Mouse (Mus musculus) lung, embryonic 15.5 days (tissue): ENCODE results near the gene Wwp2. TPM values are rescaled to one million over a fixed set of nuclear protein-coding genes. Genes with fewer than 3 reads are reported as not detected.
A peak's percentile ranks its signal among the peaks of the same experiment; 100 is the strongest.

ENCODE experiments used
- ATAC-seq: fragments of 200-750 bp; cut with Nextera tagmentation; 2 replicates; pipeline ENCODE4 v1.8.0; 2017; ENCODE audit warnings: moderate number of reproducible peaks, borderline replicate concordance; ENCODE audit not compliant: low FRiP score, low TSS enrichment; ENCODE audit errors: extremely low read depth
- H3K27ac ChIP-seq: fragments of 300-500 bp; sonication (generic); 2 replicates; pipeline ENCODE4 v1.5.1; 2015; ENCODE audit warnings: moderate library complexity, mild to moderate bottlenecking, inconsistent platforms
- H3K27me3 ChIP-seq: fragments of 300-500 bp; sonication (generic); 2 replicates; pipeline ENCODE4 v1.6.1; 2015; ENCODE audit warnings: inconsistent platforms
- H3K36me3 ChIP-seq: fragments of 300-500 bp; sonication (generic); 2 replicates; pipeline ENCODE4 v1.6.1; 2015; ENCODE audit warnings: inconsistent platforms
- H3K4me1 ChIP-seq: fragments of 300-500 bp; sonication (generic); 2 replicates; pipeline ENCODE4 v1.6.1; 2015; ENCODE audit warnings: inconsistent platforms
- H3K4me2 ChIP-seq: fragments of 300-500 bp; sonication (generic); 2 replicates; pipeline ENCODE4 v1.6.1; 2015; ENCODE audit warnings: inconsistent platforms, mild to moderate bottlenecking, moderate library complexity
- H3K4me3 ChIP-seq: fragments of 300-500 bp; sonication (generic); 2 replicates; pipeline ENCODE4 v1.5.1; 2015; ENCODE audit warnings: mild to moderate bottlenecking, inconsistent platforms
- H3K9ac ChIP-seq: fragments of 300-500 bp; sonication (generic); 2 replicates; pipeline ENCODE4 v1.6.1; 2015; ENCODE audit warnings: inconsistent platforms
- H3K9me3 ChIP-seq: fragments of 300-500 bp; sonication (generic); 2 replicates; pipeline ENCODE4 v1.6.1; 2016; ENCODE audit warnings: inconsistent platforms
- WGBS: fragments of 180-500 bp; shearing (Covaris S2); methylation state at CpG from one replicate; pipeline ENCODE4 v1.1.7; 2015; 5-methylcytosine and 5-hydroxymethylcytosine counted together
- polyA plus RNA-seq: library from polyadenylated mRNA; unstranded; fragments of >200 nt; fragmentation: Nextera tagmentation; extraction: Ambion mirVana; gene quantifications from 2 replicates; pipeline ENCODE4 v1.2.1, GENCODE M21; 2015

The Wwp2 gene
- polyA plus RNA-seq, 1 experiment from 2014 or later = 54.0 TPM

DNA sequence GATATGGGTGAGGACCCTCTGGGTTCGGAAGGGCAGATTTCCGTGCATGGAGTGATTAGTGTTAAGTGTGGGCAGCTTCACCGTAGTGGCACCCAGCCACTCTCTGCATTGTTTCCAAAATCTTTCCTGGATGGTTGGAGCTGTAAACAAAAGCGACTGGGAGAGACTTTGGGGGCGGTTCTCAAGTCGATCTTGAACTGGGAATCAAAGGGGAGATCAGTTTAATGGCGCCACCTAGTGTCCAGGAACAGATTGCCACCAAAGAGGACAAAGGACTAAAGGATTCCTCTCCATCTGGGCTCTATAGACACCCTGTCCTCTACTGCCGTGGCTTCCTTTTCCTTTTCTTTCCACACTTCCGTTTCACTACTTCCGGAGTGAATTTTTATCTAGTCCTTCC lies 140.5 kb downstream of the Wwp2 start:
- Histone ChIP-seq H3K9ac (no peak overlapping the region), H3K4me2 (peak overlapping the region; percentile 44), H3K27me3 (no peaks in the 10 kb centered on the region), H3K9me3 (no peaks in the 10 kb centered on the region), H3K27ac (peak overlapping the region; percentile 10; the same call in 1 of the 2 replicates), H3K4me3 (peak overlapping the region; percentile 8; the same call in 1 of the 2 replicates), H3K36me3 (peaks cover 35% of the 10 kb centered on the region), H3K4me1 (0 out of 2 replicates have a peak, but pooled peaks cover 5% of the 10 kb centered on the region)
- ATAC-seq = peak; percentile 57; the same call in 1 of the 2 replicates
- 5% methylated on average over 10 of the region's 10 CpGs for WGBS

DNA sequence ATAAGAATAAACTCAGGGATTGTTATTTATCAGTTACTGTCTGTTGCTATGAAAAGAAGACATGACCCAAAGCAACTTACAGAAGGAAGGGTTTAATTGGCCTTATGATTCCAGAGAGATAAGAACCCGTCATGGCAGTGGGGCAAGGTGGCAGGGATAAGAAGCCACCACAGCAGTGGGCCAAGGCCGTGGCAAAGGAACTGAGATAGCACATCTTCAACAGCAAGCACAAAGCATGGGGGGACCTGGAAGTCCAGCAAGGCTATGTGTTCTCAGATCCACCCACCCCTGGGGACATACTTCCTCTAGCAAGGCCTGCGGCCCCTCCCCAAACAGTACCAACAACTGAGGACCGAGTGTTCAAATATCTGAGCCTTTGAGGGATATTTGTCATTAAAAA lies 141.5 kb downstream of the Wwp2 start:
- H3K4me2 ChIP-seq = no peak overlapping the region
- H3K9me3 ChIP-seq = no peaks in the 10 kb centered on the region
- peaks cover 45% of the 10 kb centered on the region for H3K36me3 ChIP-seq
- H3K9ac ChIP-seq = no peak overlapping the region
- H3K27ac ChIP-seq = no peak overlapping the region
- H3K4me3 ChIP-seq = no peak overlapping the region
- no peaks in the 10 kb centered on the region for H3K27me3 ChIP-seq
- WGBS = 75% methylated on average over 4 of the region's 4 CpGs
- ATAC-seq = no peak
- 0 out of 2 replicates have a peak, but pooled peaks cover 5% of the 10 kb centered on the region for H3K4me1 ChIP-seq

- no peaks in the 10 kb centered on the region for H3K9me3 ChIP-seq
- ATAC-seq = no peak
Observed at GRCm38 (mm10) chr8:107578132-107578531, 142.0 kb downstream of the Wwp2 start.

GRCm38 (mm10) chr8:107578541-107578940 lies 142.4 kb downstream of the Wwp2 start:
- no peak overlapping the region for H3K9ac ChIP-seq
- WGBS = 80% methylated on average over 8 of the region's 8 CpGs
- no peak for ATAC-seq
- H3K4me2 ChIP-seq = no peak overlapping the region
- H3K36me3 ChIP-seq = peaks cover 54% of the 10 kb centered on the region
- no peaks in the 10 kb centered on the region for H3K27me3 ChIP-seq
- H3K9me3 ChIP-seq = no peaks in the 10 kb centered on the region
- no peak overlapping the region for H3K4me3 ChIP-seq
- H3K27ac ChIP-seq = no peak overlapping the region
- H3K4me1 ChIP-seq = 0 out of 2 replicates have a peak, but pooled peaks cover 5% of the 10 kb centered on the region

More at GRCm38 (mm10) chr8:107578132-107578531, 142.0 kb downstream of the Wwp2 start:
- Histone ChIP-seq H3K27ac (no peak overlapping the region), H3K4me3 (no peak overlapping the region), H3K36me3 (peaks cover 50% of the 10 kb centered on the region), H3K4me1 (0 out of 2 replicates have a peak, but pooled peaks cover 5% of the 10 kb centered on the region), H3K27me3 (no peaks in the 10 kb centered on the region), H3K9ac (no peak overlapping the region), H3K4me2 (no peak overlapping the region)
- WGBS = 86% methylated on average over 8 of the region's 8 CpGs

- Histone ChIP-seq H3K9ac (no peak overlapping the region), H3K27me3 (no peaks in the 10 kb centered on the region), H3K4me3 (no peak overlapping the region), H3K4me1 (peaks cover 6% of the 10 kb centered on the region), H3K4me2 (no peak overlapping the region), H3K36me3 (peaks cover 74% of the 10 kb centered on the region), H3K9me3 (no peaks in the 10 kb centered on the region), H3K27ac (no peak overlapping the region)
- ATAC-seq = no peak
- 92% methylated on average over 13 of the region's 13 CpGs for WGBS
Observed at GRCm38 (mm10) chr8:107580879-107581278, 144.7 kb downstream of the Wwp2 start.

DNA sequence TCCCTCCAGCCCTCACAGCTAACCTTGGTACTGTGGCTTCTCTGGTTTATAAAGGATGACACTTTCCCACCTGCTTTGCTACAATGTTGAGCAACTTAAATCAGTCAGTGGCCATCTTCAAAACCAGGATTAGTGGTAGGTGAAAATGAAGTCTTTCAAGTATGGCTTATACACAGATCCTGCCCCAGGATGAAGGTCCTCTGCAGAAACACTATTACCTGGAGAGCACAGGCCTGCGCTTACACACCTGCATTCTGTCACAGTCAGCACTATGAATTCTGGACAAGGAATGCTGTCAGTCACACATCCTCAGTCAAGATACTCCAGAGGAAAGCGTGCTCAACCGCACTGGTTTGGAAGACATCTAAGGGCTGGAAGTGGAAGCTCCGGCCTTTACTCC lies 145.4 kb downstream of the Wwp2 start:
- peaks cover 77% of the 10 kb centered on the region for H3K36me3 ChIP-seq
- ATAC-seq = no peak

DNA sequence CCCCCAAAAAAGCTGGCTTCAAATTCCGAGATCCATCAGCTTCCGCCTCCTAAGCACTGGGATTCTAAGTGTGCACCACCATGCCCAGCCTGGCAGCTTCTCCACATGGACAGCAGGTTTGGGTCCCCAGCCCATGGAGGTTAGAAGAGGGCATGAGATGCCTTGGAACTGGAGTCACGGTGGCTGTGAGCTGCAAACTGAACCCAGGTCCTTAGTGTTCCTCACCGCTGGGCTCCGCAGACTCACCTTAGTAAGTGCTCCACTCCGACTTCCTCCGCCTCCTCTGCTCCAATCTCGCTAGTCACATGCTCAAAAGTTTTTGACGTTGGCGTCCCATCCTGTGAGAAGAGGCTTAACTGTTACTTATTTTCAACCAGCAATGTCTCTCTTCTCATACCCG lies 146.0 kb downstream of the Wwp2 start:
- WGBS = 88% methylated on average over 11 of the region's 11 CpGs
- Histone ChIP-seq H3K27ac (no peak overlapping the region), H3K4me2 (no peak overlapping the region), H3K9me3 (no peaks in the 10 kb centered on the region), H3K9ac (no peak overlapping the region), H3K36me3 (peaks cover 77% of the 10 kb centered on the region), H3K27me3 (no peaks in the 10 kb centered on the region), H3K4me1 (peaks cover 13% of the 10 kb centered on the region), H3K4me3 (no peak overlapping the region)
- ATAC-seq = no peak

More for the DNA sequence above, 145.4 kb downstream of the Wwp2 start:
- H3K9me3 ChIP-seq = no peaks in the 10 kb centered on the region
- WGBS = 93% methylated on average over 4 of the region's 4 CpGs
- H3K4me1 ChIP-seq = peaks cover 8% of the 10 kb centered on the region
- H3K4me3 ChIP-seq = no peak overlapping the region
- H3K27me3 ChIP-seq = no peaks in the 10 kb centered on the region
- H3K27ac ChIP-seq = no peak overlapping the region
- H3K4me2 ChIP-seq = no peak overlapping the region
- no peak overlapping the region for H3K9ac ChIP-seq

- under 1% methylated on average over 17 of the region's 17 CpGs for WGBS
- H3K4me2 ChIP-seq = peak overlapping the region; percentile 67
- no peaks in the 10 kb centered on the region for H3K27me3 ChIP-seq
- H3K9me3 ChIP-seq = no peaks in the 10 kb centered on the region
- H3K27ac ChIP-seq = peak overlapping the region; percentile 77
- peaks cover 16% of the 10 kb centered on the region for H3K4me1 ChIP-seq
- H3K4me3 ChIP-seq = peak overlapping the region; percentile 83
- no peak for ATAC-seq
- H3K9ac ChIP-seq = peak overlapping the region; percentile 74
- H3K36me3 ChIP-seq = peaks cover 34% of the 10 kb centered on the region
Observed at GRCm38 (mm10) chr8:107587429-107587994, 151.3 kb downstream of the Wwp2 start.

DNA sequence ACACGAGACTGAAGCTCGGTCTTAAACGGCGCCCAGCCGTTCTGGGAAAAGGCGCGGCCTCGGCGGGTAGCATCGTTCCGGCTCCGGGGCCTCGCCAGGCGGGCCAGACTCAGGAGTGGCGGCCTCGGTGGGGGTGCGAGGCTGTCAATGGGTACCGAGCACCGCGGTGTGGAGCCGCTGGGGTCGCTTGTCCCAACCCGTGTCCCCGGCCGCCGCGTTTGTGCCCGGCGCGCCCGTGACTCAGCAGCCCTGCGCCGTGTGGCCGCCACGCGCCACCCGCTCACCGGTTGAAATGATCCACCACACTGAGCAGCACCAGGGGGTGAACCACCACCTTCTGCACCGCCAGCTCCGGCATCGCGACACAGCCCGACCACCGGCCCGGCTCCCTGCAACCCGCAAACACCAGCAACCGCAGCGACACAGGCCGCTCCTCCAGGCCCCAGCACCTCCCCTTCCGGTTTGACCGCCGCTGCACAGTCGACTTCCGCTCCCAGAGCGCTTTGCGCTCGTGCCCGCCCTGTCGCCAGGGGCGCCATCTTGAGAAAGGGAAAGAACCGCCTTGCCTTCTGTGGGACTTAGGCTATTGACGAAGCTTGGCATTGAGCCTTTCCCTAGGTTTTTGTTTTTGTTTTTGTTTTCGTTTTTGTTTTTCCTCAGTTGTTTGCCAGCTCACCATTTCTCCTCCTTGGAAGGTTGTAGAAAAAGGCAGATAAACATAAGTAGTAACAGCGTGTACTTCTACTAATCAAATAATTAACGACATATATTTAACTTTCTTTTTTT lies 152.0 kb downstream of the Wwp2 start, which contains the start of gene Psmd7:
Gene Psmd7, minus strand, starts transcription at position 470 of the 786 bp plus-strand sequence.
- Histone ChIP-seq H3K9ac (peak within 1 kb of the TSS; percentile 74), H3K4me3 (peak within 1 kb of the TSS; percentile 83), H3K4me2 (peak within 1 kb of the TSS; percentile 67), H3K4me1 (peaks cover 16% of the 10 kb centered on the region), H3K27me3 (no peaks in the 10 kb centered on the region), H3K27ac (peak within 1 kb of the TSS; percentile 77), H3K9me3 (no peaks in the 10 kb centered on the region), H3K36me3 (peaks cover 27% of the 10 kb centered on the region)
- peak; percentile 97 for ATAC-seq
- WGBS = 1% methylated on average over 65 of the region's 65 CpGs

GRCm38 (mm10) chr8:107593967-107594729 lies 158.0 kb downstream of the Wwp2 start:
- Histone ChIP-seq H3K9ac (no peak overlapping the region), H3K27me3 (no peaks in the 10 kb centered on the region), H3K36me3 (no peaks in the 10 kb centered on the region), H3K4me3 (no peak overlapping the region), H3K4me1 (no peaks in the 10 kb centered on the region), H3K9me3 (no peaks in the 10 kb centered on the region), H3K4me2 (no peak overlapping the region), H3K27ac (no peak overlapping the region)
- ATAC-seq = no peak
- 65% methylated on average over 6 of the region's 6 CpGs for WGBS

GRCm38 (mm10) chr8:107594817-107595216 lies 158.7 kb downstream of the Wwp2 start:
- no peak overlapping the region for H3K4me2 ChIP-seq
- H3K4me1 ChIP-seq = no peaks in the 10 kb centered on the region
- ATAC-seq = no peak
- H3K27ac ChIP-seq = no peak overlapping the region
- H3K4me3 ChIP-seq = no peak overlapping the region
- H3K36me3 ChIP-seq = no peaks in the 10 kb centered on the region
- H3K9ac ChIP-seq = no peak overlapping the region
- H3K27me3 ChIP-seq = no peaks in the 10 kb centered on the region
- WGBS = 79% methylated on average over 6 of the region's 6 CpGs
- H3K9me3 ChIP-seq = no peaks in the 10 kb centered on the region
